Mouse (Mus musculus) liver, postnatal 0 days (tissue): ENCODE measurements around the gene Abhd10. TPM values are rescaled to one million over a fixed set of nuclear protein-coding genes. Genes with fewer than 3 reads are reported as not detected.

Experiments
- ATAC-seq: fragments of 200-750 bp; cut with Nextera tagmentation; 2 replicates; pipeline ENCODE4 v1.8.0; 2017; ENCODE audit warnings: mild to moderate bottlenecking, moderate library complexity
- DNase-seq: peaks from one replicate; pipeline ENCODE4 v3.0.0-alpha.2; 2016
- H3K27ac ChIP-seq: fragments of 300-500 bp; sonication (generic); 2 replicates; pipeline ENCODE4 v1.5.1; 2014; ENCODE audit warnings: antibody characterized with exemption, moderate library complexity, mild to moderate bottlenecking, low read depth
- H3K27me3 ChIP-seq: fragments of 300-500 bp; sonication (generic); 2 replicates; pipeline ENCODE4 v1.6.1; 2014; ENCODE audit warnings: low read length, control low read depth, mixed read lengths; ENCODE audit not compliant: insufficient read depth
- H3K36me3 ChIP-seq: fragments of 300-500 bp; sonication (generic); replicated peaks from 2 replicates; pipeline ENCODE4 v1.6.1; 2014; ENCODE audit warnings: mild to moderate bottlenecking, control low read depth, low read length, moderate library complexity, mixed read lengths; ENCODE audit not compliant: insufficient read depth
- H3K4me1 ChIP-seq: fragments of 300-500 bp; sonication (generic); 2 replicates; pipeline ENCODE4 v1.6.1; 2014; ENCODE audit warnings: antibody characterized with exemption, mild to moderate bottlenecking, control low read depth; ENCODE audit not compliant: insufficient read depth
- H3K4me2 ChIP-seq: fragments of 300-500 bp; sonication (generic); 2 replicates; pipeline ENCODE4 v1.6.1; 2014; ENCODE audit warnings: low read depth, mild to moderate bottlenecking, low read length, moderate library complexity, mixed read lengths
- H3K4me3 ChIP-seq: fragments of 300-500 bp; sonication (generic); 2 replicates; pipeline ENCODE4 v1.5.1; 2014; ENCODE audit warnings: low read depth, low read length
- H3K9ac ChIP-seq: fragments of 300-500 bp; sonication (generic); replicated peaks from 2 replicates; pipeline ENCODE4 v1.6.1; 2014; ENCODE audit warnings: mild to moderate bottlenecking, moderate library complexity
- H3K9me3 ChIP-seq: fragments of 300-500 bp; sonication (generic); 2 replicates; pipeline ENCODE4 v1.6.1; 2016; ENCODE audit warnings: mild to moderate bottlenecking, control low read depth, low read length, mixed read lengths
- CTCF ChIP-seq: sonication (generic); IDR thresholded peaks from 2 replicates; pipeline ENCODE4 v1.5.1; 2016; ENCODE audit warnings: antibody characterized with exemption, low read depth
- EP300 ChIP-seq: IDR thresholded peaks from 2 replicates; pipeline ENCODE4 v1.6.1; 2016; ENCODE audit warnings: antibody characterized with exemption, low read depth, mild to moderate bottlenecking
- WGBS: fragments of 180-500 bp; shearing (Covaris S2); extraction: QIAGEN DNeasy Blood & Tissue Kit; methylation state at CpG from one replicate; pipeline ENCODE4 v1.1.7; 2014; ENCODE audit not compliant: insufficient replicate concordance; 5-methylcytosine and 5-hydroxymethylcytosine counted together
- polyA plus RNA-seq: library from polyadenylated mRNA; unstranded; fragments of >200 nt; fragmentation: Nextera tagmentation; extraction: Ambion mirVana; gene quantifications from 2 replicates; pipeline ENCODE4 v1.2.1, GENCODE M21; 2015

The Abhd10 gene
- polyA plus RNA-seq, 1 experiment from 2014 or later: 13.9 TPM

- Histone ChIP-seq H3K9ac (no peak overlapping the region), H3K9me3 (no peaks in the 10 kb centered on the region), H3K4me2 (no peak overlapping the region), H3K27ac (no peak overlapping the region), H3K36me3 (no peaks in the 10 kb centered on the region), H3K4me1 (no peaks in the 10 kb centered on the region), H3K27me3 (no peaks in the 10 kb centered on the region), H3K4me3 (no peak overlapping the region)
- ATAC-seq (no peak), DNase-seq (no peak)
- TF ChIP-seq EP300 (no peak), CTCF (peak; percentile 42)
- 70% methylated on average over 7 of the region's 7 CpGs for WGBS
Observed at GRCm38 (mm10) chr16:45711263-45711662, 31.5 kb downstream of the Abhd10 start.

DNA sequence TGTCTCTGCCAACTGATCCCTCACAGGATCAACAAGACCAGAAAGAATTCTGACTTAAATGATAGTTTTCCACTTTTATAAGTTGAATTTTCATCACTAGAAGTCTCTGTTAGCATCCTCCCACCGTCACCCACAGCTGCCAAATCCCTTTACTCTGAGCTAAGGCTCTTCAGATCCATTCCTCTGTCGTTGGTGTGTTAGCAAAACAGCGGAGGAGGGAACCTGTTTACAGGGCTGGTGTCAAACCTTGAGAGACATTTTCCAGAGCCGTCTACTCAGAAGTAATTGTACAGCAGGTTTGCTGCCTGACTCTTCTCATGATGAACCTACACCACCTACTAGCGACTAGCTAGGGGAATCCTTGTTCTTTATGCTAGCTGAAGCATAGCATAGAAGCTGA, 43.5 kb downstream of the Abhd10 start:
- ATAC-seq (no peak), DNase-seq (no peak)
- TF ChIP-seq EP300 (no peak), CTCF (no peak)
- Histone ChIP-seq H3K36me3 (no peaks in the 10 kb centered on the region), H3K4me3 (no peak overlapping the region), H3K4me1 (no peaks in the 10 kb centered on the region), H3K4me2 (no peak overlapping the region), H3K9ac (no peak overlapping the region), H3K27ac (no peak overlapping the region), H3K9me3 (no peaks in the 10 kb centered on the region), H3K27me3 (no peaks in the 10 kb centered on the region)
- 63% methylated on average over 5 of the region's 5 CpGs for WGBS

DNA sequence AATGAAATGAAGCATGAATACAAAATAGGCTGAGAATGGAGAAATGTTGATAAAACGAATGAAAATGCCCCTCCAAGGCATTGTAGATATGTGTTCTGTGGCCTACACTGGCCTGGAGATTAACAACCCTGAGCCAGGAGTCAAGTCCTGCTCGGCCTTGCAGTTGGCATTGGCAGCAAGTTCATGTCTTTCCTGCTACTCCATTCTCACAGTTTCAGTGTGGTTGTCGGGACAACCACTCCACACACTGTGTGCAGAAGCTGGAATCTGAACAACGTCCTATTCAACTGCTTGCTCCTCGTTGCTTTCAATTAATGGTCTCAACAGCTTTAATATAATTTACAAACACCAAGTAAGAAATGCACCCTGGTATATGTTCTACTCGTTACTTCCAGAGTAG, 44.8 kb downstream of the Abhd10 start:
- ATAC-seq (no peak), DNase-seq (no peak)
- 69% methylated on average over 6 of the region's 6 CpGs for WGBS
- TF ChIP-seq EP300 (no peak), CTCF (no peak)
- no peak overlapping the region for H3K27ac ChIP-seq
- no peaks in the 10 kb centered on the region for H3K36me3 ChIP-seq
- H3K9ac ChIP-seq: no peak overlapping the region
- H3K4me2 ChIP-seq: no peak overlapping the region
- no peaks in the 10 kb centered on the region for H3K4me1 ChIP-seq
- no peaks in the 10 kb centered on the region for H3K27me3 ChIP-seq
- H3K9me3 ChIP-seq: no peaks in the 10 kb centered on the region
- no peak overlapping the region for H3K4me3 ChIP-seq

DNA sequence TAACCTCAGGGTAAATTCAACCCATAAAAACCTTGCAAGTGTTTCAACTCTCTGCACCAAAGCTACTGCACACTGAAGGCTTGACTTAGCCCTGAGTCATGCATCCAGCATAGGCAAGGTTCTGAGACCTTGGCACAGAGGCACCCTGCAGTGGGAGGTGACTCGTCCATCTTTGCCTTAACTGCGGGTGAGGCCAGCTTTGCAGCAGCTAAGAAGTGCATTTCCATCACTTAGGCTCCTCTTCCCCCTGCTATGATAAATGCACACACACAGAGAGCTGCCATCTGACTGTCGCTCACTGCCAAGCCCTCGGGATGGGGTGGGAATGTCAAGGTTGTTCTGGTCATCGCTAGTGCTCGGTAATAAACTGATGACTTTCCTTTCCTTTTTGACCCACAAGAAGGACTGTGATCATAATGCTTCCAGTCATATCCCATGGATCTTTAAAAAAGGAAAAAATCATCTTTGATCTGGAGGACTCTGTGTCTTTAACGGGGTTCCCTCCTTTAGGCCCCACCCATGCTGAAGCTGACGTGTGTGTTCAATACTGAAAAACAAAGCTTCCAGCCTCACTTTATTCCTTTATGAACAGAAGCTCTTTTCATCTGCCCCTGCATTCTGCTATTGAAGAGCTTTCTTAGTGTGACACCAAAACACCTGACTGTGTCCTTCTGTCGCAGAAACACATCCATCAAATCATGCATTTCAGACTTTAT, 47.2 kb downstream of the Abhd10 start:
- 73% methylated on average over 9 of the region's 9 CpGs for WGBS

GRCm38 (mm10) chr16:45693558-45693957, 49.2 kb downstream of the Abhd10 start, which contains the start of gene Tmprss7:
Gene Tmprss7 (minus strand): TSS chr16:45693658.
- ATAC-seq: no peak
- H3K4me1 ChIP-seq: no peaks in the 10 kb centered on the region
- no peaks in the 10 kb centered on the region for H3K36me3 ChIP-seq
- no peak within 1 kb of the TSS for H3K9ac ChIP-seq
- TF ChIP-seq EP300 (no peak), CTCF (no peak)
- H3K4me3 ChIP-seq: no peak within 1 kb of the TSS
- WGBS: 48% methylated on average over 10 of the region's 10 CpGs
- H3K9me3 ChIP-seq: no peaks in the 10 kb centered on the region
- H3K27me3 ChIP-seq: no peaks in the 10 kb centered on the region
- no peak within 1 kb of the TSS for H3K27ac ChIP-seq
- DNase-seq: no peak
- no peak within 1 kb of the TSS for H3K4me2 ChIP-seq

More for the DNA sequence above, 47.2 kb downstream of the Abhd10 start:
- no peaks in the 10 kb centered on the region for H3K36me3 ChIP-seq
- no peaks in the 10 kb centered on the region for H3K9me3 ChIP-seq
- no peak overlapping the region for H3K9ac ChIP-seq
- H3K27me3 ChIP-seq: no peaks in the 10 kb centered on the region
- ATAC-seq: no peak
- H3K4me3 ChIP-seq: no peak overlapping the region
- no peak overlapping the region for H3K27ac ChIP-seq
- H3K4me1 ChIP-seq: no peaks in the 10 kb centered on the region
- no peak for DNase-seq
- TF ChIP-seq CTCF: no peak
- TF ChIP-seq EP300: no peak
- no peak overlapping the region for H3K4me2 ChIP-seq

DNA sequence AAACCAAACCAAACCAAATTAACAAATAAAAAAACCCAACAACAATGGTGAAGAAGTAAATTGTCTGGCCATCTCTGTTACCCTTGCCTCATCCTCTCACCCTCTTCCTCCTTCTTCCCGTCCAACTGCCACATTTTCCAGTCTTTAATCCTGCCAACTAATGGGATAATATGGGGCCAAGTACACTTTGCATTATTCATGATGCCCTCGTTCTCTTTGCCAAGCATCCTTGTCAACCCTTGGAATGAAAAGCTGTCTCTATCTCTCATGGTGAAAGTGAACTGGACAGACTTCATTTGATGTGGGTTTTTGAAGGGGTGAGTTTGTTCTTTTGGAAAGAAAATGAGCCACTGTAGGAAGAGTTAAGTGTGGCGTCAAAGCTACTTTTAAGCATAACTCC, 49.9 kb downstream of the Abhd10 start:
- Histone ChIP-seq H3K27me3 (no peaks in the 10 kb centered on the region), H3K4me1 (no peaks in the 10 kb centered on the region), H3K4me3 (no peak overlapping the region), H3K4me2 (no peak overlapping the region), H3K9me3 (no peaks in the 10 kb centered on the region), H3K36me3 (no peaks in the 10 kb centered on the region), H3K27ac (no peak overlapping the region), H3K9ac (no peak overlapping the region)
- 67% methylated on average over 3 of the region's 3 CpGs for WGBS
- TF ChIP-seq CTCF (no peak), EP300 (no peak)
- DNase-seq (no peak), ATAC-seq (no peak)

DNA sequence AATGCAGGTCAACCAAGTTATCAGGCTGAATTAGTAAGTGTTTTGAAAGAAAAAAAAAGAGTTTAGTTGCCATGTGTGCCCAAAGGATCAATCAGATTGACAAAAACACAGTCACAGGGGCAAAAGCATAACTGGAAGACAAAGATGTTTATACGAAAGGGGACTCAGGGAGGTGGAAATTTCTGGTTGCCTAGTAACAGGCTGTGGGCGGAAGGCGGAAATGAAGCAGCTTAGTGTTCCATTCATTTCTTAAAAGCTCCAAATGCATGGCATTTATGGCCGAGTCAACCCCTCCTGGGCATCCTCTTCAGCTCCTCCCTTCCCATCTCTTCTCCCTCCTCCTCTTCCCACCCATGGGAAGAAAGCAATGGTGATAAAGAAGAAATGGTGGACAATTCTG, 52.6 kb downstream of the Abhd10 start:
- WGBS: 51% methylated on average over 4 of the region's 4 CpGs
- H3K4me1 ChIP-seq: no peaks in the 10 kb centered on the region
- ATAC-seq (no peak), DNase-seq (no peak)
- no peak overlapping the region for H3K4me3 ChIP-seq
- H3K27ac ChIP-seq: no peak overlapping the region
- no peak overlapping the region for H3K9ac ChIP-seq
- H3K27me3 ChIP-seq: no peaks in the 10 kb centered on the region
- no peak overlapping the region for H3K4me2 ChIP-seq
- no peak for TF ChIP-seq EP300
- TF ChIP-seq CTCF: no peak
- no peaks in the 10 kb centered on the region for H3K9me3 ChIP-seq
- H3K36me3 ChIP-seq: no peaks in the 10 kb centered on the region
